Mouse (Mus musculus): Measurements from ENCODE around the gene Srsy. TPM values are rescaled to one million over a fixed set of nuclear protein-coding genes. Genes with fewer than 3 reads are reported as not detected.
"Not testable (repeated sequence)": the region's sequence is repeated elsewhere in the genome, so short reads cannot be mapped to it uniquely, and the experiment has no call there.

Gene Srsy
- total RNA-seq (2012; rRNA removed), result not detected in 2 replicates

GRCm38 (mm10) chrY:17937230-17937629 is at the start of gene Srsy:
Gene Srsy, minus strand, starts transcription at chrY:17937330.
- H3K9me3 ChIP-seq (ENCODE audit: control insufficient read depth, insufficient read depth, low read depth, low read length); H3K36me3 ChIP-seq (ENCODE audit: control insufficient read depth, insufficient read depth, low read length, poor library complexity, severe bottlenecking); H3K4me3 ChIP-seq (ENCODE audit: insufficient read depth in 1 of 2, low read depth in 1 of 2, low read length in 2 of 2, poor library complexity in 1 of 2, severe bottlenecking in 1 of 2); H3K27ac ChIP-seq (ENCODE audit: insufficient read depth, low read depth, low read length, poor library complexity, severe bottlenecking); H3K9ac ChIP-seq (ENCODE audit: insufficient read depth, low read depth, low read length, poor library complexity, severe bottlenecking); in situ Hi-C loops (cut with MboI; ENCODE audit: low sequenced_read_pairs in 2 of 2, unreplicated experiment in 2 of 2); H3K4me1 ChIP-seq (ENCODE audit: control insufficient read depth in 2 of 2, insufficient read depth in 2 of 2, low read length in 2 of 2, poor library complexity in 1 of 2); DNase-seq (ENCODE audit: low read depth, low spot score): not testable (repeated sequence)

Other genes starting within 250 kb of the Srsy start
- not detected in 2 replicates for gene Gm21904, start 91.1 kb downstream of the Srsy start, total RNA-seq (2012; rRNA removed)
- not detected in 2 replicates for gene Gm20772, start 62.6 kb downstream of the Srsy start, total RNA-seq (2012; rRNA removed)
- not detected in 2 replicates for gene Gm20831, start 62.6 kb downstream of the Srsy start, total RNA-seq (2012; rRNA removed)
- not detected in 2 replicates for gene Gm21764, start 124.5 kb upstream of the Srsy start, total RNA-seq (2012; rRNA removed)
- gene Ssty1, start 151.8 kb upstream of the Srsy start, total RNA-seq (2012; rRNA removed), result not detected in 2 replicates

Data from ES-E14 (cell line).